Mouse (Mus musculus): ENCODE measurements at regions not wholly inside any gene's neighbourhood (a gene's known extent, or its start where the extent isn't known, plus 50 kb on each side); places are given as distances from the start of the nearest gene placed in this dataset.
A peak's percentile ranks its signal among the peaks of the same experiment; 100 is the strongest.
"Not testable (repeated sequence)": the region's sequence is repeated elsewhere in the genome, so short reads cannot be mapped to it uniquely, and the experiment has no call there.

DNA sequence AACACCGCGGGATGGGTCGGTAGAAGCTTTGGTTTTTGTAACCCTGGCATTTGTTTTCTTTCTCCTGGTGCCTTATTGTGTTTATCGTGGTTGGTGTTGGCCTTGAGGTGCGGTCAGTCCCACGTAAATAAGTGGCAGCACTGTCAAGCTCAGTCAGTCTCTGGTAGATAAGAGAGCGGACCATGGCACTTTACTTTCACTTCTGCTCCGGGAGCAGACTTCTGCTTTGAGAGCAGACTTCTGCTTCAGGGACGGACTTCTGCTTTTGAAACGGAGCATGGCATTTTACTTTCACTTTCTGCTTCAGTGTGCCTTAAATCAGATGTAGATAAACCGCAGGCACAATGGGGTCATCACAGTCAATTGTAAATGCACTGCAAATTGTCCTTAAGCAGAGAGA is 54.3 kb upstream of the Ccdc66 start:
- DNase-seq (ENCODE audit: low read depth): peak; percentile 85

GRCm38 (mm10) chr14:27561974-27562373 is 53.7 kb upstream of the Ccdc66 start:
- not testable (repeated sequence) for DNase-seq (ENCODE audit: low read depth)

DNA sequence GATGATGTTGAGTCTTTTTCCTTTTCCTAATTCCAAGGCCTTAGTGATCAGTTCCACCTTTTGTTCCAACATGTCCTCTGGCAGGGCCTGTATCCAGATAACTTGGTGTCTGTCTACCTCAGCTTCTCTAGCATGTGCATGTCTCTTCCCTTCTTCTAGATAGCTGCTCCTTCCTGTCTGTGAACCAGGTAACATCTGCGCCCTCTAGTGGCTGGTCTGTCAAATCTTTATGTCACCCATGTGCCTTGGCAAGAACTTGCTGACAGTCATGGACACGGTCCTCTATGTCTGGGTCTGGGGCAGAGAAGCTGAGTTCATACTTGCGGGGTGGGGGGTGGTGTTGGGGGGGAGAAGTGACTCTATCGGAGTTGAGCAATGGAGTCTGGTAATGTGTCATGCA is 52.2 kb upstream of the Ccdc66 start:
- DNase-seq (ENCODE audit: low read depth): peak; percentile 81

GRCm38 (mm10) chr14:27558794-27559491 is 50.7 kb upstream of the Ccdc66 start:
- peak; percentile 28 for DNase-seq (ENCODE audit: low read depth)
